Mouse (Mus musculus) heart, adult 2 months (tissue): ENCODE measurements around the gene Oosp3.

Experiments
- CTCF ChIP-seq: fragments of 200-600 bp; IDR thresholded peaks from 2 replicates; pipeline ENCODE4 v1.8.1; 2022; ENCODE audit warnings: antibody characterized with exemption, mild to moderate bottlenecking, moderate library complexity
- POLR2A ChIP-seq: fragments of 200-500 bp; IDR thresholded peaks from 2 replicates; pipeline ENCODE4 v1.6.1; 2011; ENCODE audit warnings: mild to moderate bottlenecking, low read depth, low read length, control low read depth; ENCODE audit not compliant: insufficient read depth

DNA sequence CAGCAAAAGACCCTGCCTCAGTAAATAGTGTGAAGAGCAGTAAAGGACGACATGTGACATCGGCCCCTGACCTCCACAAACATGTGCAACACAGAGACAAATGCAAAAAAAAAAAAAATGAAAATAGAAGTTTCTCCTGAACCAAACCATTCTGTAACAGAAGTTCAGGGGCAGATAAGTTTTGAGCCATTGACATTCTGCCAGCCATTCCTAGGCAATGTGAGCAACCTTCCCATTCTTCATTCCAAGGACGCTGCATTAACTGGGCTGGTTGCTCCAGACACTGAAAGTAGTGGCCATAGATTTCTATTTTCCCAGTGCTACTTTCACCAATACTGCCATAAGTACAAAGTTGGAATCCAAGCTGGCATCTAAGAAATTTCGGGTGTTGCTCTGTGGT, 15.6 kb downstream of the Oosp3 start:
- TF ChIP-seq POLR2A: no peak
- TF ChIP-seq CTCF: no peak
